Mouse (Mus musculus) lung, adult 2 months (tissue): ENCODE results near the gene Nudt15.
"Not testable (repeated sequence)": the region's sequence is repeated elsewhere in the genome, so short reads cannot be mapped to it uniquely, and the experiment has no call there.

Source experiments
- CTCF ChIP-seq: fragments of 200-500 bp; IDR thresholded peaks from 2 replicates; pipeline ENCODE4 v1.5.1; 2011; ENCODE audit warnings: mild to moderate bottlenecking, low read length, control low read depth; ENCODE audit not compliant: insufficient read depth
- POLR2A ChIP-seq: fragments of 200-500 bp; IDR thresholded peaks from 2 replicates; pipeline ENCODE4 v1.6.1; 2011; ENCODE audit warnings: low read depth, mild to moderate bottlenecking, control low read depth, low read length, borderline replicate concordance; ENCODE audit errors: extremely low read depth

- not testable (repeated sequence) for TF ChIP-seq CTCF, POLR2A
These were observed 19.4 kb downstream of the Nudt15 start for GRCm38 (mm10) chr14:73528661-73529060.
